Mouse (Mus musculus): ENCODE measurements around the gene Gm17949.

Gene Gm17949

GRCm38 (mm10) chr17:56990115-56990746, 21.0 kb upstream of the Gm17949 start, which contains the start of gene Clpp:
Gene Clpp, plus strand, starts transcription at chr17:56990305.
- peak; percentile 93 for DNase-seq (ENCODE audit: extremely low spot score, low spot score)

- no peak for DNase-seq (ENCODE audit: extremely low spot score, low spot score)
Measured at GRCm38 (mm10) chr17:56990966-56991365, 20.3 kb upstream of the Gm17949 start.

- DNase-seq (ENCODE audit: extremely low spot score, low spot score) = no peak
Measured at GRCm38 (mm10) chr17:56995046-56995445, 16.2 kb upstream of the Gm17949 start.

- no peak for DNase-seq (ENCODE audit: extremely low spot score, low spot score)
Measured at GRCm38 (mm10) chr17:56996506-56996905, 14.8 kb upstream of the Gm17949 start.

GRCm38 (mm10) chr17:56997029-56997667, 14.1 kb upstream of the Gm17949 start, which contains the start of gene Alkbh7:
Gene Alkbh7, plus strand, starts transcription at chr17:56997339.
- peak; percentile 93 for DNase-seq (ENCODE audit: extremely low spot score, low spot score)

GRCm38 (mm10) chr17:56999414-56999813, 11.9 kb upstream of the Gm17949 start:
- no peak for DNase-seq (ENCODE audit: extremely low spot score, low spot score)

GRCm38 (mm10) chr17:56999968-57000609, 11.2 kb upstream of the Gm17949 start, which contains the start of gene Pspn:
Gene Pspn, minus strand, starts transcription at chr17:57000018.
- DNase-seq (ENCODE audit: extremely low spot score, low spot score) = no peak

GRCm38 (mm10) chr17:57001228-57001627, 10.0 kb upstream of the Gm17949 start:
- no peak for DNase-seq (ENCODE audit: extremely low spot score, low spot score)

GRCm38 (mm10) chr17:57003994-57004393, 7.3 kb upstream of the Gm17949 start:
- DNase-seq (ENCODE audit: extremely low spot score, low spot score) = no peak

- no peak for DNase-seq (ENCODE audit: extremely low spot score, low spot score)
Measured at GRCm38 (mm10) chr17:57007137-57007905, 3.9 kb upstream of the Gm17949 start.

- no peak for DNase-seq (ENCODE audit: extremely low spot score, low spot score)
Measured at GRCm38 (mm10) chr17:57010911-57011235, 396 bp upstream of the Gm17949 start.

GRCm38 (mm10) chr17:57012245-57012795, 1.1 kb downstream of the Gm17949 start:
- no peak for DNase-seq (ENCODE audit: extremely low spot score, low spot score)

GRCm38 (mm10) chr17:57019693-57020092, 8.4 kb downstream of the Gm17949 start:
- DNase-seq (ENCODE audit: extremely low spot score, low spot score) = no peak

- no peak for DNase-seq (ENCODE audit: extremely low spot score, low spot score)
Measured at GRCm38 (mm10) chr17:57020960-57021359, 9.7 kb downstream of the Gm17949 start.

- no peak for DNase-seq (ENCODE audit: extremely low spot score, low spot score)
Measured at GRCm38 (mm10) chr17:57027471-57027870, 16.2 kb downstream of the Gm17949 start.

- DNase-seq (ENCODE audit: extremely low spot score, low spot score) = no peak
Measured at GRCm38 (mm10) chr17:57029691-57030090, 18.4 kb downstream of the Gm17949 start.

- peak; percentile 66 for DNase-seq (ENCODE audit: extremely low spot score, low spot score)
Measured at GRCm38 (mm10) chr17:57030931-57031660, 19.8 kb downstream of the Gm17949 start, which contains the start of gene Khsrp. Gene Khsrp, minus strand, starts transcription at chr17:57031522.

- DNase-seq (ENCODE audit: extremely low spot score, low spot score) = peak; percentile 96
Measured at GRCm38 (mm10) chr17:57031661-57032420, 20.6 kb downstream of the Gm17949 start.

- no peak for DNase-seq (ENCODE audit: extremely low spot score, low spot score)
Measured at GRCm38 (mm10) chr17:57032854-57033253, 21.6 kb downstream of the Gm17949 start.

- DNase-seq (ENCODE audit: extremely low spot score, low spot score) = no peak
Measured at GRCm38 (mm10) chr17:57038978-57039377, 27.7 kb downstream of the Gm17949 start.
